Mouse (Mus musculus): ENCODE data around the gene Ccdc162. TPM values are rescaled to one million over a fixed set of nuclear protein-coding genes. Genes with fewer than 3 reads are reported as not detected.

Gene Ccdc162
- polyA plus RNA-seq, 1 experiment from 2014 or later, result 0.69 TPM

DNA sequence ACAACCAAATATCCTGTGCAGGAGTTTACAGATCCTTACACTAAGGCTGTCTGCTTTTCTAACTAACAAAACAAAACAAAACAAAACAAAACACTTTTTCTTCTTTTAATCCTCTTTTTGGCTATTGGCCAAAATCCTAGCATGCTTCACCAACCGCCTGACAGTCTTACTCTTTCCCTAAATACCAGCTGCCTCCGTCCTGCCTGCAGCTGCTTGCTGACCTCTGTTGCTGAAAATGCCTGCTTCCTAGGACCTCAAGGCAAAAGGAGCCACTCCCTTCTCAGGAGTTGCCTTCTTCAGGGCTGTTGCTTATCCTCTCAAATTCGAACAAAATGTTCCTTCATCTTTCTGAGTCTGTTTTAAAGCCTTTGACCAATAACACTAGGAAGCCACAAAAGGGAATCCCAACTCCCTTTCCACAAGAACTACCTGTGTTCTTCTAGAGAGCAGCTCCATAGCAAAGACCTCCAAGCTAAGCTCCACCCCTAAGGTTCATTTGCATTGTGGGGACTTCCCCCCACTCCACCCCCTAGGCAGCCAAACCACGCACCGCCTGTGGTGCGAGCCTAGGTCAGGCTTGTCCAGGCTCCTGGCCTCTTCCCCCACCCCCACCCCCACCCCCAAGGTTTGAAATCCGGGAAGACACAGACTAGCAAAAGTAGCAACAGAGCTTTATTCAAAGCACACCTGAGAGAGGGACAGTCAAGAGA is 171.8 kb downstream of the Ccdc162 start:
- Histone ChIP-seq H3K9me3 (ENCODE audit: control insufficient read depth, low read length) (no peaks in the 10 kb centered on the region), H3K27me3 (ENCODE audit: control insufficient read depth, insufficient read depth, low read length) (no peaks in the 10 kb centered on the region), H3K9ac (ENCODE audit: low read length) (no peak overlapping the region), H3K36me3 (ENCODE audit: control insufficient read depth, insufficient read depth, low read length) (no peaks in the 10 kb centered on the region), H3K4me2 (replicated peaks; ENCODE audit: low read depth) (no peak overlapping the region), H3K27ac (replicated peaks) (no peak overlapping the region), H3K4me3 (ENCODE audit: low read depth, low read length) (no peak overlapping the region), H3K4me1 (replicated peaks; ENCODE audit: control insufficient read depth, insufficient read depth) (no peaks in the 10 kb centered on the region)
- peak; percentile 37 for DNase-seq (ENCODE audit: low spot score)
- 20% methylated on average over 7 of the region's 7 CpGs for WGBS
- TF ChIP-seq CTCF (IDR thresholded peaks at IDR 0.05; ENCODE audit: low read depth) (no peak), EP300 (optimal IDR thresholded peaks at IDR 0.05) (no peak)
- peak; percentile 70; the same call in 1 of the 2 replicates for ATAC-seq (ENCODE audit: low FRiP score, low TSS enrichment)

GRCm38 (mm10) chr10:41543844-41544243 is 172.6 kb downstream of the Ccdc162 start:
- DNase-seq (ENCODE audit: low spot score), result no peak
- H3K4me1 ChIP-seq (replicated peaks; ENCODE audit: control insufficient read depth, insufficient read depth), result no peaks in the 10 kb centered on the region
- no peak for TF ChIP-seq EP300 (optimal IDR thresholded peaks at IDR 0.05)
- TF ChIP-seq CTCF (IDR thresholded peaks at IDR 0.05; ENCODE audit: low read depth), result no peak

GRCm38 (mm10) chr10:41543439-41543838 is 173.0 kb downstream of the Ccdc162 start:
- TF ChIP-seq CTCF (IDR thresholded peaks at IDR 0.05; ENCODE audit: low read depth), result no peak
- no peak for TF ChIP-seq EP300 (optimal IDR thresholded peaks at IDR 0.05)
- no peak overlapping the region for H3K4me3 ChIP-seq (ENCODE audit: low read depth, low read length)
- H3K4me2 ChIP-seq (replicated peaks; ENCODE audit: low read depth), result no peak overlapping the region
- DNase-seq (ENCODE audit: low spot score) (no peak), ATAC-seq (ENCODE audit: low FRiP score, low TSS enrichment) (no peak)
- 83% methylated on average over 4 of the region's 4 CpGs for WGBS
- no peak overlapping the region for H3K27ac ChIP-seq (replicated peaks)
- H3K4me1 ChIP-seq (replicated peaks; ENCODE audit: control insufficient read depth, insufficient read depth), result no peaks in the 10 kb centered on the region
- no peaks in the 10 kb centered on the region for H3K9me3 ChIP-seq (ENCODE audit: control insufficient read depth, low read length)
- no peak overlapping the region for H3K9ac ChIP-seq (ENCODE audit: low read length)
- no peaks in the 10 kb centered on the region for H3K36me3 ChIP-seq (ENCODE audit: control insufficient read depth, insufficient read depth, low read length)
- H3K27me3 ChIP-seq (ENCODE audit: control insufficient read depth, insufficient read depth, low read length), result no peaks in the 10 kb centered on the region

More at GRCm38 (mm10) chr10:41543844-41544243, 172.6 kb downstream of the Ccdc162 start:
- no peak for ATAC-seq (ENCODE audit: low FRiP score, low TSS enrichment)
- Histone ChIP-seq H3K36me3 (ENCODE audit: control insufficient read depth, insufficient read depth, low read length) (no peaks in the 10 kb centered on the region), H3K9ac (ENCODE audit: low read length) (no peak overlapping the region), H3K9me3 (ENCODE audit: control insufficient read depth, low read length) (no peaks in the 10 kb centered on the region), H3K27ac (replicated peaks) (no peak overlapping the region), H3K4me2 (replicated peaks; ENCODE audit: low read depth) (no peak overlapping the region), H3K27me3 (ENCODE audit: control insufficient read depth, insufficient read depth, low read length) (no peaks in the 10 kb centered on the region), H3K4me3 (ENCODE audit: low read depth, low read length) (no peak overlapping the region)
- 70% methylated on average over 2 of the region's 2 CpGs for WGBS

DNA sequence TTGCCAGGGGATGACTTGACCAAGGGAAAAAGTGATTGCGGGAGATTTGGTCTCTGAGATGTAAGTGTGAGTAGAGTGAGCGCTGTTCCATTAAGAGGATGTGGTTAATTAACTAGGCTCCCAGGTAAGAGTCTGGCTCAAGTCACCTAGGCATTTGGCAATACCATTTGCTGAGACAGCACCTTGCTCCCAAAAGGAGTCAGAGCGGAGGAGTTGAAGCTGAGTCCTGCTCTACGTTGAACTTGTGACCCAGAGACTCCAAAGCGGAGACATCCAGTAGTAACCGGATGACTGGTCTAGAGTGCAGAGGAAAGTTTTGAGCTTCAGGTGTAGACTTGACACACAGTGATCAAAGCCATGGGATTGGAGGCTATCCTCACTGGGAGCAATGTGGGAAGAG is 174.4 kb downstream of the Ccdc162 start:
- WGBS, result 91% methylated on average over 6 of the region's 6 CpGs
- TF ChIP-seq EP300 (optimal IDR thresholded peaks at IDR 0.05) (no peak), CTCF (IDR thresholded peaks at IDR 0.05; ENCODE audit: low read depth) (no peak)
- Histone ChIP-seq H3K27me3 (ENCODE audit: control insufficient read depth, insufficient read depth, low read length) (no peaks in the 10 kb centered on the region), H3K4me3 (ENCODE audit: low read depth, low read length) (no peak overlapping the region), H3K4me2 (replicated peaks; ENCODE audit: low read depth) (no peak overlapping the region), H3K4me1 (replicated peaks; ENCODE audit: control insufficient read depth, insufficient read depth) (no peaks in the 10 kb centered on the region), H3K36me3 (ENCODE audit: control insufficient read depth, insufficient read depth, low read length) (no peaks in the 10 kb centered on the region), H3K9me3 (ENCODE audit: control insufficient read depth, low read length) (no peaks in the 10 kb centered on the region), H3K27ac (replicated peaks) (no peak overlapping the region), H3K9ac (ENCODE audit: low read length) (no peak overlapping the region)
- ATAC-seq (ENCODE audit: low FRiP score, low TSS enrichment) (no peak), DNase-seq (ENCODE audit: low spot score) (no peak)

- Histone ChIP-seq H3K9ac (ENCODE audit: low read length) (no peak overlapping the region), H3K4me2 (replicated peaks; ENCODE audit: low read depth) (no peak overlapping the region), H3K4me3 (ENCODE audit: low read depth, low read length) (no peak overlapping the region), H3K27ac (replicated peaks) (no peak overlapping the region), H3K36me3 (ENCODE audit: control insufficient read depth, insufficient read depth, low read length) (peaks cover 7% of the 10 kb centered on the region), H3K27me3 (ENCODE audit: control insufficient read depth, insufficient read depth, low read length) (no peaks in the 10 kb centered on the region), H3K4me1 (replicated peaks; ENCODE audit: control insufficient read depth, insufficient read depth) (no peaks in the 10 kb centered on the region), H3K9me3 (ENCODE audit: control insufficient read depth, low read length) (no peaks in the 10 kb centered on the region)
- DNase-seq (ENCODE audit: low spot score), result no peak
- ATAC-seq (ENCODE audit: low FRiP score, low TSS enrichment), result no peak
- no peak for TF ChIP-seq CTCF (IDR thresholded peaks at IDR 0.05; ENCODE audit: low read depth)
- no peak for TF ChIP-seq EP300 (optimal IDR thresholded peaks at IDR 0.05)
- WGBS, result 93% methylated on average over 4 of the region's 4 CpGs
Observed at GRCm38 (mm10) chr10:41538986-41539385, 177.4 kb downstream of the Ccdc162 start.

DNA sequence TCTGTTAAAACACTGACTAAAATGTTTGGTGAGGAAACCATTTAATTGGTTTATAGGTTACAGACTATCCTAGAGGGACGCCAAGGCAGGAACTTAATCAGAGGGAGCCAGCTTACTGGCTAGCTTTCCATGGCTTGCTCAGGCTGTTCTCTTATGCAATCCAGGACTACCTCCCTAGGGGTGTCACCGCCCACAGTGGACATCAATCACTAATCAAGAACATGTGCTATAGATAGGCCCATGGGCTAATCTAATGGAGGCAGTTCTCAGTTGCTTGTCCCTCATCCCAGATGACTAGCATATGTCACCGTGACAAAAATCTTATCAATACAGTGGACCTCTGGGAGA is 178.5 kb downstream of the Ccdc162 start:
- Histone ChIP-seq H3K4me3 (ENCODE audit: low read depth, low read length) (no peak overlapping the region), H3K4me2 (replicated peaks; ENCODE audit: low read depth) (no peak overlapping the region), H3K27me3 (ENCODE audit: control insufficient read depth, insufficient read depth, low read length) (no peaks in the 10 kb centered on the region), H3K9ac (ENCODE audit: low read length) (no peak overlapping the region), H3K9me3 (ENCODE audit: control insufficient read depth, low read length) (no peaks in the 10 kb centered on the region), H3K36me3 (ENCODE audit: control insufficient read depth, insufficient read depth, low read length) (peaks cover 9% of the 10 kb centered on the region), H3K4me1 (replicated peaks; ENCODE audit: control insufficient read depth, insufficient read depth) (no peaks in the 10 kb centered on the region), H3K27ac (replicated peaks) (no peak overlapping the region)
- TF ChIP-seq EP300 (optimal IDR thresholded peaks at IDR 0.05), result no peak
- TF ChIP-seq CTCF (IDR thresholded peaks at IDR 0.05; ENCODE audit: low read depth), result no peak
- WGBS, result 89% methylated on average over 3 of the region's 3 CpGs
- ATAC-seq (ENCODE audit: low FRiP score, low TSS enrichment) (no peak), DNase-seq (ENCODE audit: low spot score) (no peak)

Data from stomach, postnatal 0 days (tissue).